Mouse (Mus musculus) forebrain, embryonic 14.5 days (tissue): Measurements from ENCODE around the gene Clpp. TPM values are rescaled to one million over a fixed set of nuclear protein-coding genes. Genes with fewer than 3 reads are reported as not detected.
A peak's percentile ranks its signal among the peaks of the same experiment; 100 is the strongest.

Experiments
- ATAC-seq: fragments of 200-750 bp; cut with Nextera tagmentation; 2 replicates; pipeline ENCODE4 v1.8.0; 2017; ENCODE audit warnings: mild to moderate bottlenecking, moderate library complexity
- DNase-seq: peaks from one replicate; pipeline ENCODE4 v3.0.0-alpha.2; 2015; ENCODE audit warnings: low spot score
- H3K27ac ChIP-seq: fragments of 300-500 bp; sonication (generic); 2 replicates; pipeline ENCODE4 v1.5.1; 2014; ENCODE audit warnings: low read depth, mild to moderate bottlenecking, control low read depth, low read length, moderate library complexity
- H3K27me3 ChIP-seq: fragments of 300-500 bp; sonication (generic); replicated peaks from 2 replicates; pipeline ENCODE4 v1.6.1; 2014; ENCODE audit warnings: low read length, control low read depth, mixed read lengths; ENCODE audit not compliant: control insufficient read depth, insufficient read depth
- H3K36me3 ChIP-seq: fragments of 300-500 bp; sonication (generic); 2 replicates; pipeline ENCODE4 v1.6.1; 2014; ENCODE audit warnings: low read length, control low read depth; ENCODE audit not compliant: control insufficient read depth, insufficient read depth
- H3K4me1 ChIP-seq: fragments of 300-500 bp; sonication (generic); 2 replicates; pipeline ENCODE4 v1.6.1; 2014; ENCODE audit warnings: antibody characterized with exemption, low read length, control low read depth; ENCODE audit not compliant: control insufficient read depth, insufficient read depth
- H3K4me2 ChIP-seq: fragments of 300-500 bp; sonication (generic); 2 replicates; pipeline ENCODE4 v1.6.1; 2014; ENCODE audit warnings: mild to moderate bottlenecking, control low read depth, low read length
- H3K4me3 ChIP-seq: fragments of 300-500 bp; sonication (generic); 2 replicates; pipeline ENCODE4 v1.5.1; 2014; ENCODE audit warnings: low read depth, low read length, control low read depth
- H3K9ac ChIP-seq: fragments of 300-500 bp; sonication (generic); 2 replicates; pipeline ENCODE4 v1.6.1; 2014; ENCODE audit warnings: mild to moderate bottlenecking, low read length, control low read depth, moderate library complexity
- H3K9me3 ChIP-seq: fragments of 300-500 bp; sonication (generic); replicated peaks from 2 replicates; pipeline ENCODE4 v1.6.1; 2016; ENCODE audit warnings: low read length, control low read depth, mixed read lengths; ENCODE audit not compliant: control insufficient read depth
- WGBS: fragments of 180-500 bp; shearing (Covaris S2); extraction: QIAGEN DNeasy Blood & Tissue Kit; methylation state at CpG from one replicate; pipeline ENCODE4 v1.1.7; 2014; 5-methylcytosine and 5-hydroxymethylcytosine counted together
- polyA plus RNA-seq: library from polyadenylated mRNA; unstranded; fragments of >200 nt; fragmentation: Nextera tagmentation; extraction: Ambion mirVana; gene quantifications from 2 replicates; pipeline ENCODE4 v1.2.1, GENCODE M21; 2014

Gene Clpp
- polyA plus RNA-seq, 1 experiment from 2014 or later = 209 TPM

DNA sequence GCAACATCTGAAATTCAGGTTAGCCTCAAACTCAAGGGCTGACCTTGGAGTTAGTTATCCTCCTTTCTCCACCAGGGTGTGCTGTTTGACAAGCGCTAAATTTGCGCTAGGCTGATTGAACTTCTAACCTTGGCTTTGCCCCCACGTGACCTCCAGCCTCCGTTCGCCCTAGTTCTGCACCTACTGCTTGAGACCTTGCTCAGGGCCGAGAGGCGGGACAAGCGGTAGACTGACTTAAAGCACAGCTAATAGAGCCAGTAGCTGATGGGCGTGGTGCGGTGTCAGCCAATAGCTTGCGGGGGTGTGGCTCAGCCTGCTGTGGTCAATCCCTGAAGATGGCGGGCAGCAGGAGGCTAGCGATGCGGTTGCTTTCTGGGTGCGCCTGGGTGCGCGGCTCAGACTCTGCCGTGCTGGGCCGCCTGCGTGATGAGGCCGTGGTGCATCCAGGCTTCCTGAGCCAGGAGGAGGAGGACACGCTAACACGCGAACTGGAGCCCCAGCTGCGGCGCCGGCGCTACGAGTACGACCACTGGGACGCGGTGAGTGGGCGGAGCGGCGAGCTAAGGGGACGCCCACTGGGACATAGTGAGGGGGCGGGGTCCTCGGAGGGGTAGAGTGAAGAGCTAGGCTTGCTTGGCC is 7.0 kb downstream of the Clpp start, which contains the start of gene Alkbh7:
TSS of gene Alkbh7 (plus strand) at position 311 of the 639 bp plus-strand sequence.
- H3K4me2 ChIP-seq = peak within 1 kb of the TSS; percentile 66
- DNase-seq = peak; percentile 96
- H3K9ac ChIP-seq = peak within 1 kb of the TSS; percentile 73
- WGBS = under 1% methylated on average over 38 of the region's 38 CpGs
- ATAC-seq = peak; percentile 98
- no peaks in the 10 kb centered on the region for H3K27me3 ChIP-seq
- no peaks in the 10 kb centered on the region for H3K9me3 ChIP-seq
- peaks cover 5% of the 10 kb centered on the region for H3K4me1 ChIP-seq
- H3K36me3 ChIP-seq = peaks cover 60% of the 10 kb centered on the region
- H3K27ac ChIP-seq = peak within 1 kb of the TSS; percentile 48; the same call in 1 of the 2 replicates
- peak within 1 kb of the TSS; percentile 72 for H3K4me3 ChIP-seq

DNA sequence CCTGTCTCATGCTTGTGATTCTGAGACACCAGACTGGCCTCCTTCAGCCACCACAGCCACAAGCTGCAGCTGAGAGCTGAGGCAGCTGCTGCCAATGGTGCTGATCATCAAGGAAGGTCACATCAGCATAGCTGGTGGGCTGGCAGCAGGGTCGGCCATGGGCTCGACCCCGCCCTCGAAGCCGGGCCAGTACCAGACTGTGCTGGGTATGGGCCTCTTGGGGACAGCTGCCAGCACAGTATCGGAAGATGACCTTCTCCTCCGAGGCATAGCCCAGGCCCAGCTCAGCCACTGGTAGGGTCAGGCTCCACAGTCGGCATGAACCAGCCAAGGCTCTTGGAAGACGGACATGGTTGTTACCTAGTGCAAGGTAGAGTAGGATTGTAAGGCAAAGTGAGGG is 9.3 kb downstream of the Clpp start:
- DNase-seq (no peak), ATAC-seq (no peak)
- WGBS = 91% methylated on average over 9 of the region's 9 CpGs
- Histone ChIP-seq H3K9me3 (no peaks in the 10 kb centered on the region), H3K27ac (no peak overlapping the region), H3K9ac (no peak overlapping the region), H3K4me3 (no peak overlapping the region), H3K4me1 (peaks cover 5% of the 10 kb centered on the region), H3K36me3 (peaks cover 59% of the 10 kb centered on the region), H3K4me2 (no peak overlapping the region), H3K27me3 (no peaks in the 10 kb centered on the region)

DNA sequence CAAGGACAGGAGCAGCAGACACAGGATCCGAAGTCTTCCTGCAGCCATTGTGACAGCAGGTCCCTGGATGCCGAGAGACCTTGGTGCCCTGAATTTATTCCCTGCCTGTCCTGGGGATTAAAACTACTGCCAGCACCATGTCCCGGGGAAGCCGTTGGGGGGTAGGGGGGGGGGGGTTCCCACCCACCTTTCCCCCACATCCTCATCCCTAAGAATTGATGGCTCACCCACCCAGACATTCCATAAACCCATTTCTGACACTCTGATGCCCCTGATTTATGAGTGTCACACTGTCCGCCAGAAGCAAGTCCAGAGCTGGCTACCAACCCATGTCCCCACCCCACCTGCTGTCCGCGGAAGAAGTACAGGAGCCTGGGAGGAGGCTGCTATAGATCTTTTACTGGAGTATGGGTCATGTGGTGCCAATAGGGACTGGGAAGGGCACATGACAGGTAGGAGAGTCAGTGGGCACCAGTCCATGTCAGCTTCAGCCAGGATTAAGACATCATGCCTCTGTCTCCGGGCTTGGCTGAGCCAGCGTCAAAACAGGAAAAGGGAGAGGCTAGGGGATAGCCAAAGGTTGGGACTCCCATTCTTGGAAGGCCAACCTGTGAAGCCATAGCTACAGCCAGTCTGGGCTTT is 10.0 kb downstream of the Clpp start, which contains the start of gene Pspn:
TSS of gene Pspn (minus strand) at position 51 of the 642 bp plus-strand sequence.
- H3K4me2 ChIP-seq = no peak within 1 kb of the TSS
- DNase-seq = no peak
- H3K9ac ChIP-seq = no peak within 1 kb of the TSS
- peaks cover 58% of the 10 kb centered on the region for H3K36me3 ChIP-seq
- no peak within 1 kb of the TSS for H3K4me3 ChIP-seq
- no peak for ATAC-seq
- 90% methylated on average over 9 of the region's 9 CpGs for WGBS
- H3K9me3 ChIP-seq = no peaks in the 10 kb centered on the region
- no peaks in the 10 kb centered on the region for H3K27me3 ChIP-seq
- peaks cover 5% of the 10 kb centered on the region for H3K4me1 ChIP-seq
- no peak within 1 kb of the TSS for H3K27ac ChIP-seq

DNA sequence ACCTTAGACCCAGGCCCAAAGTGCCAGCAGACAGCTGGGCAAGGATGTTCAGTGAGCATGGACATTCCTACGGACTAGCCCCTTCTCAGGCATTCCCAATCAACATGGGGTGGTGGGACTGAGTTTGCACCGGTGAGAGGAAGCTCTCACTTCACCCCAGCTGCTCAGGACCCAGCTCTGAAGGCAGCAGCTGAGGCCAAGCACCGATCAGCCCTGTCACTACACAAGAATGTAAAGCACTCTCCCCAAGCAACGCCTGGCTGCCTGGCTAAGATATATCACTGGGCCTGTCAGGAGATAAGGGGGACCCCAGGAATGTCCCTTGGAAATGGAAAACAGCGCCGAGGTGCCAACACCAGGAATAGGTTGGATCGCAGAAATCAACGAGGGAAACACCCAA is 11.1 kb downstream of the Clpp start:
- no peak for ATAC-seq
- H3K9me3 ChIP-seq = no peaks in the 10 kb centered on the region
- no peaks in the 10 kb centered on the region for H3K27me3 ChIP-seq
- peaks cover 58% of the 10 kb centered on the region for H3K36me3 ChIP-seq
- no peak for DNase-seq
- no peak overlapping the region for H3K4me3 ChIP-seq
- H3K9ac ChIP-seq = no peak overlapping the region
- no peak overlapping the region for H3K27ac ChIP-seq
- no peak overlapping the region for H3K4me2 ChIP-seq
- WGBS = 82% methylated on average over 8 of the region's 8 CpGs
- H3K4me1 ChIP-seq = peaks cover 5% of the 10 kb centered on the region

DNA sequence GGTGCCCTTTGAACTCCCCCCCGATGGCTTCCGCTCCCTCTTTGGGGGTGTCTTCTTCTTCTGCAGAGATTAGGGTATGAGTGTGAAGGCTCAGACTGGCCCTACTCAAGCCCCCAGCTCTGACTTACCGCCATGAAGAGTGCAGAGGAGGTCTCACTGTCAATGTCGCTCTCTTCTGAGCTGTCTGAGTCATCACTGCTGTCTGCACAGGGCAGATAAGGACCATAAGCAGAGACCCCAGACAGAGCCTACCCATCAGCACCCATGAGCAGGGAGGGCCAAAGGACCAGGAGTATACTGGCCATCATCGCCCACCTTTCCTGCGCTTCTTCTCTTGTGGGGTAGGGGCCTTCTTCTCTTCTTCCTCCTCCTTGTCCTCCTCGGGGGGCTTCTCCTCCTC is 13.9 kb downstream of the Clpp start:
- DNase-seq (no peak), ATAC-seq (no peak)
- Histone ChIP-seq H3K27ac (no peak overlapping the region), H3K9me3 (no peaks in the 10 kb centered on the region), H3K27me3 (no peaks in the 10 kb centered on the region), H3K9ac (no peak overlapping the region), H3K4me1 (no peaks in the 10 kb centered on the region), H3K4me2 (no peak overlapping the region), H3K36me3 (peaks cover 76% of the 10 kb centered on the region), H3K4me3 (no peak overlapping the region)
- WGBS = 90% methylated on average over 7 of the region's 7 CpGs

DNA sequence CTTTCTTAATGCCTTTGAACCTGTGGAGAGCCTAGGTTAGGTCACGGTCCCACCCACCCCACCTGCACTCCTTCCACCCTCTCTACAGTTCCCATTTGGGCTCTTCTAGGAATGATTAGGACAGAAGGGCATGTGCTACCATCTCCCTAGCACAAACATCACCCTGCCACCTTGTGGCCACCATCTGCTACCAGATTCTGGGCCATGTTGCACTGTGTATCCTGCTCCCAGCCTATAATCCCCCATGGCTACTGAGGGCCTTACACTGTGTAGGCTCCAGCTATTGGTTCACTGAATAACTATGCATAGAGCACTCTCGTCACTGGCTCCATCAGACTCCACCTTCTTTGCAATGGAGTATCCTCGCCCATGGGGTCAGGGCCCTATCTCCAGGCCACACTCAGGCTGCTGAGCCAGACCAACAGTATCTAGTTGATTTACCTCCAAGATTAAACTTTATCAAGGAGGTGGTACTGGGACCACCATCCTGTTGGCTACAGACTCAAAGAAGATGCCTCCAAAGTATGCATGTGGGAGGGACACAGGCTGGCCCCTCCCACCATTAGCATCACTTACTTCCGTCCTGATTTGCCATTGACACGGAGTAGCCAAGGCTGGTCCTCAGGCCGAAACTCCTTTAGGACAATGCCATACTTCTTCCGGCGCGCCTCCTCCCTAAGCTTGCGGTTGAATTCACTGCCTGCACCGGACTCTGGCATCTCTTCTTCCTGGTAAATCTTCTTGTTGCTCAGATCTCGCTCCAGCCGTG is 17.2 kb downstream of the Clpp start:
- DNase-seq = no peak
- no peak overlapping the region for H3K27ac ChIP-seq
- H3K4me3 ChIP-seq = no peak overlapping the region

DNA sequence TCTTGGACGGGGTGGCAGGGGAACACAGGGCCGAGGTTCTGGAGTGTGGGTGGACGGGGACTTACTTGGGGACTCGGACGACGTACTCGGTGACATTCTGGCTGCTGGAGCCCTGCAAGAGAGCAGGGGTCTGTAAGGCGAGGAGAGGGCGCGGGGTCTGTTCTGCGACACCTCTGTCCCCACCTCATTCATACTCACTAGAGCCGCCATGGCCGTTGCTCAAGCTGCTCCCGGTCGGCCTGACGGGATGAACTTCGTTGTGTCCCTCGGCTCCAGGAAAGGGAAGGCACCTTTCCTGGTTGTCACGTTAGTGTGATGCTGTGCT is 20.8 kb downstream of the Clpp start:
- Histone ChIP-seq H3K4me1 (peaks cover 11% of the 10 kb centered on the region; the same call in 1 of the 2 replicates), H3K4me2 (peak overlapping the region; percentile 94), H3K9me3 (no peaks in the 10 kb centered on the region), H3K27me3 (no peaks in the 10 kb centered on the region), H3K4me3 (peak overlapping the region; percentile 68), H3K27ac (peak overlapping the region; percentile 44; the same call in 1 of the 2 replicates), H3K9ac (peak overlapping the region; percentile 81), H3K36me3 (peaks cover 35% of the 10 kb centered on the region)
- DNase-seq = no peak
- under 1% methylated on average over 19 of the region's 19 CpGs for WGBS
- peak; percentile 47 for ATAC-seq

More for the DNA sequence above, 17.2 kb downstream of the Clpp start:
- peaks cover 70% of the 10 kb centered on the region for H3K36me3 ChIP-seq
- H3K9ac ChIP-seq = no peak overlapping the region
- no peaks in the 10 kb centered on the region for H3K9me3 ChIP-seq
- 91% methylated on average over 13 of the region's 13 CpGs for WGBS
- ATAC-seq = no peak
- H3K4me1 ChIP-seq = peaks cover 11% of the 10 kb centered on the region; the same call in 1 of the 2 replicates
- no peaks in the 10 kb centered on the region for H3K27me3 ChIP-seq
- no peak overlapping the region for H3K4me2 ChIP-seq

DNA sequence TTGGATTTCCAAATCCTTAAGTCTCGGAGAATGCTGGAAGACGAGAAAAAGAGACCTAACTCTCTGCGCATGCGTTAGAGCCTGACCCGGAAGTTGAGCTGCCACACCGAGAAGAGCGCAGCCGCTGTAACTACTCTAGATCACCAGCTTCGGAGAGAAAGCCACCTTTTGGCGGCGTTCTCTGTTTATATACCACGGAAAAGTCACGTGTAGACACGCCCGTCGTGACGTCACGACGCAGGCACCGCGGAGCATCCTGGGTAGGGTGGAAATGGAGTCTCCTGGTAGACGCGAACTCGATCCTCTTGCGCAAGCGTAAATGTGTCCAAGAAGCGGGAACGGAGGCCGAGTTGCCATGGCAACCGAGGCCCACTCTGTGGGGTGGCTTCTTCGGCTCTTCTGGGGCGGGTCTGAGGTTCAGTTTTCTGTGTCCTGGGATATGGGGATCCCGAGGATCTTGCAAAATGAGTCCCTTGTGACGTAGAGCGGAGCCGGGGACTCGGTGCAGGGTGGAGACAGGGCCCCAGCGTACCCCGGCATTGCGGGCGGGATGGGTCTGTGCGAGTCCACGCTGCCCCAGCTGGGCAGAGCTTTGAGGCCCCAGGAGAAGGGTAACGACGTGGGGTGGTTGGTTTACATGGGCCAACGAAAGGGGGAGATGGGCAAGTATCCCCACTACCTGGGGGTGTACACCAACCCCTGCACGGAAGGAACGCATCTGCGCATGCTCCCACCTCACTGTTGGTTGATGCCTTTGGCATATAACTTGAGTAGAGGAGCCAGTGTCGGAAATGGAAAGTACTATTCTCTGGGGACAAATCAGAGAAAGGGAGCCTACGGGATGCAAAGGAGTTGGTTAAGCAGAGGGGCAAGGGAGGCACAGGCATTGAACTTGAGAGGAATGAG is 21.4 kb downstream of the Clpp start, which contains the start of the genes Gtf2f1 and Gm17949:
TSS of gene Gtf2f1 (minus strand) at position 53 of the 906 bp plus-strand sequence.
TSS of gene Gm17949 (plus strand) at position 234 of the 906 bp plus-strand sequence.
- peak within 1 kb of the TSS; percentile 87 for H3K27ac ChIP-seq
- no peaks in the 10 kb centered on the region for H3K9me3 ChIP-seq
- under 1% methylated on average over 51 of the region's 51 CpGs for WGBS
- ATAC-seq (peak; percentile 94), DNase-seq (peak; percentile 100)
- H3K36me3 ChIP-seq = peaks cover 28% of the 10 kb centered on the region
- H3K27me3 ChIP-seq = no peaks in the 10 kb centered on the region
- peak within 1 kb of the TSS; percentile 68 for H3K4me3 ChIP-seq
- peaks cover 11% of the 10 kb centered on the region; the same call in 1 of the 2 replicates for H3K4me1 ChIP-seq
- peak within 1 kb of the TSS; percentile 81 for H3K9ac ChIP-seq
- peak within 1 kb of the TSS; percentile 94 for H3K4me2 ChIP-seq
